Mouse (Mus musculus): ENCODE results near the gene Mst1. TPM values are rescaled to one million over a fixed set of nuclear protein-coding genes. Genes with fewer than 3 reads are reported as not detected.

The Mst1 gene
- total and polyA plus RNA-seq, 2 experiments from 2014 or later, result not detected

DNA sequence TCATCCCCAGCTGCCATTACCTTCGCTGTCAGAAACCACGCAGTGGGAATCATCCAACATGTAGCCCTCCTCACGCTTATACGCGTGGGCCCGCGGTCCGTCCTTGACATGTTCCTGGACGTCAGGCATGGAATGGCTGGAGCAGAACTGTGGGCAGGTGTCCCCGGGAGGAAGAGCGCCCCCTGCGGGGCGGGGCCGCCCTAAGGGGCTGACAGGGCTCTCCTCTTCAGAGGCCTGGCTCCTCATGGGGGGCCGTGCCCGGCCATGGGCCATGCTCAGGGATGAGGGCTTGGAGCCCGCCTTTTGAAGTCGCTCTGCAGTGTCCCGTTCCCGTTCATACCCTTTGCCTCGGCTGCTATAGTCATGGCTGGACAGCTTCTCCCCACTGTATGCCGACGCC lies 25.9 kb downstream of the Mst1 start:
- H3K27me3 ChIP-seq (ENCODE audit: insufficient read depth, low read length), result no peaks in the 10 kb centered on the region
- H3K4me1 ChIP-seq (ENCODE audit: insufficient read depth, low read length), result peaks cover 2% of the 10 kb centered on the region
- H3K9me3 ChIP-seq (ENCODE audit: low read length), result no peaks in the 10 kb centered on the region
- no peak for DNase-seq (ENCODE audit: low spot score)
- ATAC-seq, result no peak
- H3K36me3 ChIP-seq (ENCODE audit: insufficient read depth, low read length), result peaks cover 17% of the 10 kb centered on the region; the same call in 1 of the 2 replicates
- TF ChIP-seq CTCF (IDR thresholded peaks at IDR 0.05; ENCODE audit: low read depth), result peak; percentile 12; the same call in 1 of the 2 replicates
- H3K27ac ChIP-seq, result no peak overlapping the region
- no peak overlapping the region for H3K4me3 ChIP-seq (ENCODE audit: low read length)
- H3K4me2 ChIP-seq (ENCODE audit: low read depth, low read length), result no peak overlapping the region
- no peak overlapping the region for H3K9ac ChIP-seq (replicated peaks; ENCODE audit: low read length)
- WGBS, result 89% methylated on average over 23 of the region's 23 CpGs

GRCm38 (mm10) chr9:108107867-108108266 lies 27.6 kb downstream of the Mst1 start:
- Histone ChIP-seq H3K36me3 (ENCODE audit: insufficient read depth, low read length) (peaks cover 8% of the 10 kb centered on the region), H3K27ac (no peak overlapping the region)
- no peak for TF ChIP-seq CTCF (IDR thresholded peaks at IDR 0.05; ENCODE audit: low read depth)

GRCm38 (mm10) chr9:108110160-108110559 lies 29.9 kb downstream of the Mst1 start:
- H3K36me3 ChIP-seq (ENCODE audit: insufficient read depth, low read length), result peaks cover 14% of the 10 kb centered on the region
- TF ChIP-seq CTCF (IDR thresholded peaks at IDR 0.05; ENCODE audit: low read depth), result no peak
- no peak overlapping the region for H3K27ac ChIP-seq
- WGBS, result 88% methylated on average over 16 of the region's 16 CpGs
- H3K4me3 ChIP-seq (ENCODE audit: low read length), result no peak overlapping the region
- H3K9me3 ChIP-seq (ENCODE audit: low read length), result no peaks in the 10 kb centered on the region
- ATAC-seq (no peak), DNase-seq (ENCODE audit: low spot score) (no peak)
- H3K4me1 ChIP-seq (ENCODE audit: insufficient read depth, low read length), result peaks cover 6% of the 10 kb centered on the region
- no peak overlapping the region for H3K9ac ChIP-seq (replicated peaks; ENCODE audit: low read length)
- H3K27me3 ChIP-seq (ENCODE audit: insufficient read depth, low read length), result no peaks in the 10 kb centered on the region
- no peak overlapping the region for H3K4me2 ChIP-seq (ENCODE audit: low read depth, low read length)

More at GRCm38 (mm10) chr9:108107867-108108266, 27.6 kb downstream of the Mst1 start:
- H3K9ac ChIP-seq (replicated peaks; ENCODE audit: low read length), result no peak overlapping the region
- ATAC-seq, result no peak
- 91% methylated on average over 16 of the region's 16 CpGs for WGBS
- no peak for DNase-seq (ENCODE audit: low spot score)
- no peak overlapping the region for H3K4me3 ChIP-seq (ENCODE audit: low read length)
- H3K27me3 ChIP-seq (ENCODE audit: insufficient read depth, low read length), result no peaks in the 10 kb centered on the region
- H3K4me1 ChIP-seq (ENCODE audit: insufficient read depth, low read length), result peaks cover 6% of the 10 kb centered on the region
- no peak overlapping the region for H3K4me2 ChIP-seq (ENCODE audit: low read depth, low read length)
- no peaks in the 10 kb centered on the region for H3K9me3 ChIP-seq (ENCODE audit: low read length)

DNA sequence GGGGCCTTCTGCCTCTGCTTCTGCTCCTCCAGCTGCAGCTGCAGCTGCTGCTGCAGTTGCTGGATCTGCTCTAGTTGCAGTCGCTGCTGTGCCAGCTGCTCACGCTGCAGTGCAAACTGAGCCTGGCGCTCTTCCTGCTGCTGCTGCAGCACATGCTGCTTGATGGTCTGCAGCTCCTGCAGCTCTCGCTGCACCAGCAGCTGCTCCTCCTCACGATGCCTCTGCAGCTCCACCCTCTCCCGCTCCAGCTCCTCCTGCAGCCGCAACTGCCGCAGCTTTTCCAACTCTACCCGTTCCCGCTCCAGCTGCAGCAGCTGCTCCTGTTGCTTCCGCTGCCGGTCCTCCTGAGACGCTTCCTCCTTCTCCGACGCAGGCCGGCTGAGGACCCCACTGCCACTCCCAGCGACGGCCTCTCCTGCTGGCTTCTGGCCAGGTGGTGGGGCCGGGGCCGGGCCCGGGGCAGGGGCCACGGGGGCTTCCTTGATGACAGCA lies 30.9 kb downstream of the Mst1 start:
- ATAC-seq (peak; percentile 16; the same call in 1 of the 2 replicates), DNase-seq (ENCODE audit: low spot score) (peak; percentile 61)
- Histone ChIP-seq H3K4me3 (ENCODE audit: low read length) (no peak overlapping the region), H3K9me3 (ENCODE audit: low read length) (no peaks in the 10 kb centered on the region), H3K27me3 (ENCODE audit: insufficient read depth, low read length) (no peaks in the 10 kb centered on the region), H3K4me1 (ENCODE audit: insufficient read depth, low read length) (peaks cover 6% of the 10 kb centered on the region), H3K27ac (peak overlapping the region; percentile 56; the same call in 1 of the 2 replicates), H3K9ac (replicated peaks; ENCODE audit: low read length) (no peak overlapping the region; the same call in 1 of the 2 replicates), H3K4me2 (ENCODE audit: low read depth, low read length) (peak overlapping the region; percentile 34), H3K36me3 (ENCODE audit: insufficient read depth, low read length) (peaks cover 24% of the 10 kb centered on the region)
- no peak for TF ChIP-seq CTCF (IDR thresholded peaks at IDR 0.05; ENCODE audit: low read depth)
- WGBS, result 8% methylated on average over 22 of the region's 22 CpGs

DNA sequence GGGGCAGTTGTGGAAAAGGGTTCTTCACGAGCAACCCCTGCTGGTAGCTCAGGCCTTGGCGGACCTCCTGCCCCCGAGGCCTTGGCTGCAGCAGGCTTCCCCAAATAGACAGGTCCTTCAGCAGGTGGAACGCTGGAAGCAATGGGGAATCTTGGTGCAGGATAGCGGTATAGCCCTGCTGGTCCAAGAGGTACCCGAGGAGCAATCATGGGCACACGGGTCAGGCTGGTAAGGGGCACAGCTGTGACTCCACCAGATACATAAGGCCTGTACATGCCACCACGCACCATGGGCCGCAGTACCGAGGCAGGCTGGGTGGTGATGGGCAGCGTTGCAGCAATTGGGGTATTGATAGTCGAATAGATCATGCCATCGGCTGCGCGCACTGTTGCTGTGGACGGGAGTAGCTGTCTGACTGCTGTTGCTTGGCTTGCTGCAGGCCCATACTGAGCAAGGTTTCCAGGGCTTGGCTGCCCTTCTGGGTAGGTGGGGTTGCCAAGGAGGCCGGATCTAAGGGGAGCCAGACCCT lies 31.4 kb downstream of the Mst1 start:
- 0 out of 2 replicates have a peak, but pooled peaks have one; percentile 11 for TF ChIP-seq CTCF (IDR thresholded peaks at IDR 0.05; ENCODE audit: low read depth)
- ATAC-seq (0 out of 2 replicates have a peak, but pooled peaks have one; percentile 14), DNase-seq (ENCODE audit: low spot score) (no peak)
- Histone ChIP-seq H3K9ac (replicated peaks; ENCODE audit: low read length) (no peak overlapping the region; the same call in 1 of the 2 replicates), H3K4me2 (ENCODE audit: low read depth, low read length) (peak overlapping the region; percentile 34), H3K4me1 (ENCODE audit: insufficient read depth, low read length) (peaks cover 6% of the 10 kb centered on the region), H3K9me3 (ENCODE audit: low read length) (no peaks in the 10 kb centered on the region), H3K27me3 (ENCODE audit: insufficient read depth, low read length) (no peaks in the 10 kb centered on the region), H3K27ac (peak overlapping the region; percentile 56; the same call in 1 of the 2 replicates), H3K4me3 (ENCODE audit: low read length) (no peak overlapping the region), H3K36me3 (ENCODE audit: insufficient read depth, low read length) (peaks cover 26% of the 10 kb centered on the region)
- WGBS, result 66% methylated on average over 17 of the region's 17 CpGs

GRCm38 (mm10) chr9:108112719-108113340 lies 32.6 kb downstream of the Mst1 start:
- no peaks in the 10 kb centered on the region for H3K27me3 ChIP-seq (ENCODE audit: insufficient read depth, low read length)
- peaks cover 6% of the 10 kb centered on the region for H3K4me1 ChIP-seq (ENCODE audit: insufficient read depth, low read length)
- H3K36me3 ChIP-seq (ENCODE audit: insufficient read depth, low read length), result peaks cover 26% of the 10 kb centered on the region
- no peak overlapping the region for H3K27ac ChIP-seq
- no peak overlapping the region for H3K4me2 ChIP-seq (ENCODE audit: low read depth, low read length)
- H3K4me3 ChIP-seq (ENCODE audit: low read length), result no peak overlapping the region
- H3K9me3 ChIP-seq (ENCODE audit: low read length), result no peaks in the 10 kb centered on the region
- H3K9ac ChIP-seq (replicated peaks; ENCODE audit: low read length), result no peak overlapping the region
- 84% methylated on average over 18 of the region's 18 CpGs for WGBS
- no peak for DNase-seq (ENCODE audit: low spot score)
- ATAC-seq, result no peak
- TF ChIP-seq CTCF (IDR thresholded peaks at IDR 0.05; ENCODE audit: low read depth), result no peak
